Mouse (Mus musculus): ENCODE measurements at regions not wholly inside any gene's neighbourhood (a gene's known extent, or its start where the extent isn't known, plus 50 kb on each side); places are given as distances from the start of the nearest gene placed in this dataset.

DNA sequence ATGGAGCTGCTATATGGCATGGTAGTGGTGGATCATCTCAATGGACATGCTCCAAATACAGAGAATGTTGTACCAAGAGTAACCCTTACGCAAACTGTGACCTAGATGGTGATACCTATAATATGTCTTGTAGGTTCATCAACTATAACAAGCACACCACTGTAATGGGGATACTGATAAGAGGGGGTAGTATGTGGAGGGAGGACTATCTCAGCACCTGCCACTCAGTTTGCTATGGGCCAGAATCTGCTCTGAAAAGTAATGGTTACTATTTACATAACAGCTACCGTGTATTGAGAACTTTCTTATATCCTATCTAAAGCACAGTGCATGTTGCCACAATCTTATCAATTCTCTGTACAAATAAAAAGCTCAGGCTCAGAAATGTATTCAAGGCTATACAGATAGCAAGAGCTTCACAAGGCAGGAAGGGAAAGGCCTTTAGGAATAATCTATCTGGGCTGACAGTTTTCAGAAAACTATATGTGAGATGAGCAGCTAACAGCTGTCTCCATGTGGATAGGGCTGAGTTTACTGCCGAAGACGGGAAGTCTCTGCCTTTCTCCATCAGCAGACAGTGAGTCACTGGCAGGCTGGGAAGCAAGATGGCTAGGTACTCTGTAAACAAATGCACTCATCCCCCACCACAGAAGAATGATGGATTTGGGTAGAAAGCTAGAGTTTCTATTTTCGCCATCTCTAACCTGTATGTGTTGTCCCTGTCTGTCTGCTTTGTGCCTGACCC is 77.1 kb upstream of the Nck2 start:
- 89% methylated on average over 5 of the region's 5 CpGs for WGBS
- H3K36me3 ChIP-seq (ENCODE audit: insufficient read depth, low read length) = no peaks in the 10 kb centered on the region
- H3K4me2 ChIP-seq (ENCODE audit: low read depth, low read length, poor library complexity, severe bottlenecking) = no peak overlapping the region
- ATAC-seq (ENCODE audit: low FRiP score) (no peak), DNase-seq (ENCODE audit: low spot score) (no peak)
- no peak overlapping the region for H3K4me3 ChIP-seq (ENCODE audit: low read depth, low read length)
- H3K27ac ChIP-seq (ENCODE audit: low read depth, low read length) = no peak overlapping the region
- H3K4me1 ChIP-seq (ENCODE audit: insufficient read depth, low read length) = no peaks in the 10 kb centered on the region
- H3K9ac ChIP-seq (replicated peaks; ENCODE audit: low read length, poor library complexity, severe bottlenecking) = no peak overlapping the region
- H3K27me3 ChIP-seq (ENCODE audit: insufficient read depth, low read length) = no peaks in the 10 kb centered on the region
- no peaks in the 10 kb centered on the region for H3K9me3 ChIP-seq (ENCODE audit: low read length)
- TF ChIP-seq CTCF (IDR thresholded peaks at IDR 0.05) = no peak

DNA sequence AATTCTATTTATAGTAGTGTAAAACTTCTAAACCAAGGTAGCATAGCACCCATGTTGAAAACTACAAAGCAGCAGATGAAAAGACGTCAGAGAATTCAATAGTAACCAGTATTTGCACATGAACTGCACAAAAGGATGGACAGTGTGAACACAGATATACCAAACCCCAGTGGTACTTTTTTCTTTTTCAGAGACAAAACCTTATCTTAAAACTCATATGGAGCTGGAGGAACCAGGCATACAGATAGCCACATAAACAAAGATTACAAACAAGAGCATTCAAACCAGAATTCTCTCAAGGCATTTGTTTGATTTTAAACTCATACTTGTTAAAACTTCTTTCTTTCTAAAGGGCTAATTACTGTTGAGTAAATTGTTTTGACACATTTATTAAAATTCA is 72.5 kb upstream of the Nck2 start:
- no peak overlapping the region for H3K4me2 ChIP-seq (ENCODE audit: low read depth, low read length, poor library complexity, severe bottlenecking)
- H3K36me3 ChIP-seq (ENCODE audit: insufficient read depth, low read length) = no peaks in the 10 kb centered on the region
- H3K9me3 ChIP-seq (ENCODE audit: low read length) = no peaks in the 10 kb centered on the region
- no peak for TF ChIP-seq CTCF (IDR thresholded peaks at IDR 0.05)
- H3K4me3 ChIP-seq (ENCODE audit: low read depth, low read length) = no peak overlapping the region
- H3K27ac ChIP-seq (ENCODE audit: low read depth, low read length) = no peak overlapping the region
- ATAC-seq (ENCODE audit: low FRiP score) = no peak
- no peak overlapping the region for H3K9ac ChIP-seq (replicated peaks; ENCODE audit: low read length, poor library complexity, severe bottlenecking)
- WGBS = 65% methylated on average over 1 of the region's 1 CpGs
- H3K4me1 ChIP-seq (ENCODE audit: insufficient read depth, low read length) = no peaks in the 10 kb centered on the region
- no peaks in the 10 kb centered on the region for H3K27me3 ChIP-seq (ENCODE audit: insufficient read depth, low read length)
- no peak for DNase-seq (ENCODE audit: low spot score)

DNA sequence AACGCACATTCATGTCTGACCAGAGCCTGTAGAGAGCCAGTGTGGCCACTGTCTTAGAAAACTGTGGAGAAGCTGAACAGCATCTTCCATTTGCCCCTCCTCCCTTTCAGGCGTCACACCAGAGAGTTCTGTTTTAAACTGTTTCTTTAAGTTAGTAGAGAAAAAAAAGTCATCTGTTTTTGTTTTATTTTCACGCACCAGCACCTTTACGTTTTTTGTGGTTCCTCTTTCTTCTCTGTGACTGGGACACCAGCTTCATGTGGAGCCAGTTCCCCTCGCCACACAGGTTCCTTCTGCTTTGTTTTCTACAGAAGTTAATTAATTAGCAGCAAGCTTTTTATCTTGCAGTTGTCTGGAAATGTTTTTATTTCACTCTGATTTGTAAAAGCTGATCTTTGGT is 69.4 kb upstream of the Nck2 start:
- no peaks in the 10 kb centered on the region for H3K9me3 ChIP-seq (ENCODE audit: low read length)
- no peak overlapping the region for H3K9ac ChIP-seq (replicated peaks; ENCODE audit: low read length, poor library complexity, severe bottlenecking)
- no peaks in the 10 kb centered on the region for H3K27me3 ChIP-seq (ENCODE audit: insufficient read depth, low read length)
- no peak overlapping the region for H3K27ac ChIP-seq (ENCODE audit: low read depth, low read length)
- DNase-seq (ENCODE audit: low spot score) (no peak), ATAC-seq (ENCODE audit: low FRiP score) (no peak)
- no peaks in the 10 kb centered on the region for H3K36me3 ChIP-seq (ENCODE audit: insufficient read depth, low read length)
- no peak overlapping the region for H3K4me3 ChIP-seq (ENCODE audit: low read depth, low read length)
- no peak overlapping the region for H3K4me2 ChIP-seq (ENCODE audit: low read depth, low read length, poor library complexity, severe bottlenecking)
- TF ChIP-seq CTCF (IDR thresholded peaks at IDR 0.05) = no peak
- WGBS = 63% methylated on average over 5 of the region's 5 CpGs
- no peaks in the 10 kb centered on the region for H3K4me1 ChIP-seq (ENCODE audit: insufficient read depth, low read length)

DNA sequence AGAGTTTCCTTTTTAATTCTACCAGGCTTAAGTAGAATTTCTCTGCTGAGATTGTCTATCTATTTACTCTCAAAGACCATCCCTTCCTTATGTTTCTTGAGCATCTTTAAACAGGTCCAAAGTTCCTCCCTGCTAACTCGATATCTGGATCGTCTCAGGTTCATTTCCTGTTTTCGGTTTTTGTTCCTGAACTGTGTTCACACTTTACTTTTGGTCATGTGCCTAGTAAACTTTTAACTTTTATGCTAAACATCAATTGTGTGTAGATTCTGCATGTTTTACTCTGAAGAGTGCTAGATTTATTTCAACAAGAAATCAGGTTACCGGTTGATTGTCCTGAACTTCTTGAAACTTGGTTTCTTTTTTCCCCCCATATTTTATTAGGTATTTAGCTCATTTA is 68.5 kb upstream of the Nck2 start:
- Histone ChIP-seq H3K27ac (ENCODE audit: low read depth, low read length) (no peak overlapping the region), H3K9ac (replicated peaks; ENCODE audit: low read length, poor library complexity, severe bottlenecking) (no peak overlapping the region), H3K4me3 (ENCODE audit: low read depth, low read length) (no peak overlapping the region), H3K4me1 (ENCODE audit: insufficient read depth, low read length) (no peaks in the 10 kb centered on the region), H3K9me3 (ENCODE audit: low read length) (no peaks in the 10 kb centered on the region), H3K4me2 (ENCODE audit: low read depth, low read length, poor library complexity, severe bottlenecking) (no peak overlapping the region), H3K36me3 (ENCODE audit: insufficient read depth, low read length) (no peaks in the 10 kb centered on the region), H3K27me3 (ENCODE audit: insufficient read depth, low read length) (no peaks in the 10 kb centered on the region)
- no peak for DNase-seq (ENCODE audit: low spot score)
- no peak for TF ChIP-seq CTCF (IDR thresholded peaks at IDR 0.05)
- no peak for ATAC-seq (ENCODE audit: low FRiP score)
- WGBS = 98% methylated on average over 4 of the region's 4 CpGs

DNA sequence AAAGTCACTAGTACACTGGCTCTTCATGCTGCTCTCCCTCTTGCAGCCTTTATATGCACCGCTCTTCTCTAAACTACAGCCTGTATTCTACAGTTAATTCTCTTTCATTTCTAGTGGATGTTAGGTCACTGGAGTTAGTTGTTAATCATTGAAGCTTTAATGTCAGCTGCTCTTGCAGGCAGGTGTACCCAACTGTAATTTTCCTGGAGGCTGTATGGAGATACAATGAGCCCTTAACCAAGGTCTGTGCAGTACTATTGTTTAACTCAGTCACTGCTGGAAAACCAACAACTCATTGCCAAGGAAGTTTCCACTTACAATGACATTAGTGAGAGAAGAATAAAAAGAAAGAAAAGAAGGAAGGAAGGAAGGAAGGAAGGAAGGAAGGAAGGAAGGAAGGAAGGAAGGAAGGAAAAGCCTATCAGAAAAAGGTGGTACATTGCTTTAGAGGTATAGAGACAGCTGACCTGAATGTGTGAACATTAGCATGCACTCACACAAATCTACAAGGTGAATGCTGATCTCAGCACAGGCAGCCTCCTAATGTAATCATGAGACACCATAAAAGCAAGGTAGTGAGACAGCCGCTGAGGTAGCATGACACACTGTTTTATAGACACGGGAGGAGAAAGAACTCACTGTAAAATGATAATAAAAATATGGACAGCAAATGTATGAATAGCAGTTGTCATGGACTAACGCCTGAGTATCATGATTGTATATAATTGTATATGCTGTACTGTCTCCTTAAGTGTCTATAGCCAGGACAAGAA is 66.7 kb upstream of the Nck2 start:
- 93% methylated on average over 4 of the region's 4 CpGs for WGBS

DNA sequence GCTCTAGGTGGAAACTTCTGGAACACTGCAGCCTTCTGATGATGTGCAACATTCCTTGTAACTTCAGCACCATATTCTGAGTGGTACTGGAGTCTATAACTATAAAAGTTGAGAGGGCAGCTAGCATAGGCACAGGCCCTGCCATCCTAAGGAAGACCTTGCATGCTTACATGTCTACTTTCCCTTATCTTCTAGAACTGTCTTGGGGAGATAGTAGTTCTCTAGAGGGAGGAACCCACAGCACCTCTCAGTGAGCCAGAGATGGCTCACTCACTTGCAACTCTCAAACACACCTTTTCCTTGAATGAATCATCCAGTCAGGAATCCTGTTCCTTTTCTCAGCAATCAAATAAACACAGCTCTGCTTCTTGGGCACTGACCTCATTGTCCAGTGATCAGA is 59.4 kb upstream of the Nck2 start:
- H3K36me3 ChIP-seq (ENCODE audit: insufficient read depth, low read length) = no peaks in the 10 kb centered on the region
- no peaks in the 10 kb centered on the region for H3K9me3 ChIP-seq (ENCODE audit: low read length)
- H3K4me3 ChIP-seq (ENCODE audit: low read depth, low read length) = no peak overlapping the region
- no peaks in the 10 kb centered on the region for H3K27me3 ChIP-seq (ENCODE audit: insufficient read depth, low read length)
- no peak for TF ChIP-seq CTCF (IDR thresholded peaks at IDR 0.05)
- DNase-seq (ENCODE audit: low spot score) (no peak), ATAC-seq (ENCODE audit: low FRiP score) (no peak)
- no peak overlapping the region for H3K27ac ChIP-seq (ENCODE audit: low read depth, low read length)
- no peaks in the 10 kb centered on the region for H3K4me1 ChIP-seq (ENCODE audit: insufficient read depth, low read length)
- H3K4me2 ChIP-seq (ENCODE audit: low read depth, low read length, poor library complexity, severe bottlenecking) = no peak overlapping the region
- H3K9ac ChIP-seq (replicated peaks; ENCODE audit: low read length, poor library complexity, severe bottlenecking) = no peak overlapping the region

More for the DNA sequence above, 66.7 kb upstream of the Nck2 start:
- no peaks in the 10 kb centered on the region for H3K9me3 ChIP-seq (ENCODE audit: low read length)
- no peak for TF ChIP-seq CTCF (IDR thresholded peaks at IDR 0.05)
- no peak for ATAC-seq (ENCODE audit: low FRiP score)
- H3K27me3 ChIP-seq (ENCODE audit: insufficient read depth, low read length) = no peaks in the 10 kb centered on the region
- no peak overlapping the region for H3K27ac ChIP-seq (ENCODE audit: low read depth, low read length)
- DNase-seq (ENCODE audit: low spot score) = no peak
- no peak overlapping the region for H3K9ac ChIP-seq (replicated peaks; ENCODE audit: low read length, poor library complexity, severe bottlenecking)
- H3K4me3 ChIP-seq (ENCODE audit: low read depth, low read length) = no peak overlapping the region
- H3K36me3 ChIP-seq (ENCODE audit: insufficient read depth, low read length) = no peaks in the 10 kb centered on the region
- H3K4me1 ChIP-seq (ENCODE audit: insufficient read depth, low read length) = no peaks in the 10 kb centered on the region
- no peak overlapping the region for H3K4me2 ChIP-seq (ENCODE audit: low read depth, low read length, poor library complexity, severe bottlenecking)

All from midbrain, postnatal 0 days (tissue).